Mouse (Mus musculus) brain, embryonic 14.5 days (tissue): Measurements from ENCODE around the gene Sorbs1.

ENCODE experiments used
- CTCF ChIP-seq: fragments of 200-500 bp; IDR thresholded peaks from 2 replicates; pipeline ENCODE4 v1.5.1; 2012; ENCODE audit warnings: inconsistent platforms, mild to moderate bottlenecking, moderate library complexity, borderline replicate concordance; ENCODE audit not compliant: insufficient read depth, insufficient read length; ENCODE audit errors: extremely low read depth
- POLR2A ChIP-seq: fragments of 200-500 bp; IDR thresholded peaks from 2 replicates; pipeline ENCODE4 v1.6.1; 2012; ENCODE audit warnings: mild to moderate bottlenecking, inconsistent platforms, borderline replicate concordance; ENCODE audit not compliant: poor library complexity, insufficient read depth, insufficient read length, severe bottlenecking; ENCODE audit errors: extremely low read depth

DNA sequence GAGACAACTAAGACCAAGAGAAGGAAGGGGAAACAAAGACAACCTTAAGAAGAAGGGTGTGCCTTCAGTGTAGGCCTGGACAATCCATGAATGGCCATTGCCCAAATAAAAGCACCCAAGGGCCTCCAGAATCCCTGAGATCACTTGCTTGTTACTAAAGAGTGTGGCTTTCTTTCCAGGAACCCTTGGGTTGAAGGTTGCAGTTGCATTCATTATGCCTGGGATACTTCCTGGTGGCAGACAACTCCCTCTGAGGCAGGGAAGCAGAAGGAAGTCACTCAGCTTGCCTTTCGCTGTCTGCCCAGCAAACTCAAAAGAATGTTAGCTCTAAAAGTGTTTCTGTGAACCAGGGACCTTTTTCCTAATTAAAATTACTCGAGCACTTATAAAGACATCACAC lies 164.9 kb downstream of the Sorbs1 start:
- TF ChIP-seq CTCF (no peak), POLR2A (no peak)
